Mouse (Mus musculus) testis, adult 10 weeks (tissue): ENCODE data around the gene Cuta. TPM values are rescaled to one million over a fixed set of nuclear protein-coding genes. Genes with fewer than 3 reads are reported as not detected.

Source experiments
- polyA plus RNA-seq: library from polyadenylated mRNA; stranded (reverse); fragments of 350-450 nt; fragmentation: Illumina TruSeq; extraction: RNeasy Lipid Tissue Mini Kit (QIAGEN cat#74804); gene quantifications from one replicate; pipeline ENCODE4 v1.2.3, GENCODE M21; 2014; ENCODE audit warnings: low read depth, low replicate concordance

Cuta gene
- 4.3 TPM for polyA plus RNA-seq

GRCm38 (mm10) chr17:26939178-26939972 lies at the start of gene Cuta:
TSS of gene Cuta (minus strand) at chr17:26939569.

GRCm38 (mm10) chr17:26972703-26973574 lies 33.6 kb upstream of the Cuta start, which contains the start of gene Zbtb9:
TSS of gene Zbtb9 (plus strand) at chr17:26973167.

GRCm38 (mm10) chr17:26941031-26941789 lies 1.8 kb upstream of the Cuta start, which contains the start of gene Syngap1:
TSS of gene Syngap1 (plus strand) at chr17:26941253.

GRCm38 (mm10) chr17:26932839-26933398 lies 6.5 kb downstream of the Cuta start, which contains the start of gene Phf1:
TSS of gene Phf1 (plus strand) at chr17:26933052.

GRCm38 (mm10) chr17:26916711-26917482 lies 22.5 kb downstream of the Cuta start, which contains the start of gene Kifc5b:
TSS of gene Kifc5b (plus strand) at chr17:26917091.

Other genes with a start within 250 kb of the Cuta start
- 85.1 TPM for gene Crebrf, start 223.9 kb downstream of the Cuta start, polyA plus RNA-seq
- gene Bnip1, start 158.5 kb downstream of the Cuta start, polyA plus RNA-seq, result 20.4 TPM
- not detected for gene Nkx2-5, start 94.6 kb downstream of the Cuta start, polyA plus RNA-seq
- gene Kifc5b, start 22.5 kb downstream of the Cuta start, polyA plus RNA-seq, result 0.85 TPM
- gene Phf1, start 6.5 kb downstream of the Cuta start, polyA plus RNA-seq, result 8.5 TPM
- 6.9 TPM for gene Syngap1, start 1.7 kb upstream of the Cuta start, polyA plus RNA-seq
- 13.9 TPM for gene Zbtb9, start 33.6 kb upstream of the Cuta start, polyA plus RNA-seq
- gene Bak1, start 89.4 kb upstream of the Cuta start, polyA plus RNA-seq, result 0.73 TPM
- gene Itpr3, start 117.7 kb upstream of the Cuta start, polyA plus RNA-seq, result 0.42 TPM
- gene Uqcc2, start 194.3 kb upstream of the Cuta start, polyA plus RNA-seq, result 130 TPM
- gene Ip6k3, start 228.2 kb upstream of the Cuta start, polyA plus RNA-seq, result 0.08 TPM